Mouse (Mus musculus) MEL (cell line): ENCODE data around the gene Sptbn1. TPM values are rescaled to one million over a fixed set of nuclear protein-coding genes. Genes with fewer than 3 reads are reported as not detected.
"Not testable (repeated sequence)": the region's sequence is repeated elsewhere in the genome, so short reads cannot be mapped to it uniquely, and the experiment has no call there.

Experiments used
- DNase-seq: peaks from one replicate; pipeline ENCODE4 v3.0.0; 2011; ENCODE audit warnings: low read depth, low spot score
- H3K27ac ChIP-seq: 2 replicates; pipeline ENCODE4 v1.5.1; 2012; ENCODE audit warnings: low read depth, mild to moderate bottlenecking, control low read depth, low read length, moderate library complexity; ENCODE audit not compliant: control insufficient read depth
- H3K27me3 ChIP-seq, 2 experiments: fragments of 150-350 bp in 1 of 2; sonication (generic) in 1 of 2; 2 replicates each; pipeline ENCODE4 v1.6.1; 2012; ENCODE audit warnings: low read length in 2 of 2, mild to moderate bottlenecking in 2 of 2, improper control_type of control experiment in 1 of 2, moderate library complexity in 1 of 2; ENCODE audit not compliant: insufficient read depth in 2 of 2, control insufficient read depth in 1 of 2
- H3K36me3 ChIP-seq, 2 experiments: 2 replicates each; pipeline ENCODE4 v1.6.1; 2012 to 2014; ENCODE audit warnings: low read length in 2 of 2, improper control_type of control experiment in 1 of 2, inconsistent platforms in 1 of 2, mild to moderate bottlenecking in 1 of 2; ENCODE audit not compliant: insufficient read depth in 2 of 2, control insufficient read depth in 1 of 2
- H3K4me1 ChIP-seq, 2 experiments: fragments of 150-350 bp in 1 of 2; sonication (generic) in 1 of 2; 2 replicates each; pipeline ENCODE4 v1.6.1; 2012; ENCODE audit warnings: low read length in 2 of 2, improper control_type of control experiment in 1 of 2, mild to moderate bottlenecking in 1 of 2; ENCODE audit not compliant: insufficient read depth in 2 of 2, control insufficient read depth in 1 of 2
- H3K4me3 ChIP-seq, 2 experiments: fragments of 150-350 bp in 1 of 2; sonication (generic) in 1 of 2; 2 replicates each; pipeline ENCODE4 v1.5.1; 2012; ENCODE audit warnings: low read depth in 2 of 2, low read length in 2 of 2, mild to moderate bottlenecking in 2 of 2, moderate library complexity in 2 of 2, control low read depth in 1 of 2, improper control_type of control experiment in 1 of 2; ENCODE audit not compliant: control insufficient read depth in 1 of 2, insufficient read depth in 1 of 2
- H3K79me2 ChIP-seq: 2 replicates; pipeline ENCODE4 v1.6.1; 2012; ENCODE audit warnings: mild to moderate bottlenecking, low read length, moderate library complexity; ENCODE audit not compliant: control insufficient read depth, poor library complexity, insufficient read depth
- H3K9ac ChIP-seq: 2 replicates; pipeline ENCODE4 v1.6.1; 2012; ENCODE audit warnings: low read depth, mild to moderate bottlenecking, control low read depth, low read length, moderate library complexity; ENCODE audit not compliant: control insufficient read depth, poor library complexity, severe bottlenecking
- H3K9me3 ChIP-seq: fragments of 150-350 bp; sonication (generic); replicated peaks from 2 replicates; pipeline ENCODE4 v1.6.1; 2012; ENCODE audit warnings: mild to moderate bottlenecking, low read length, improper control_type of control experiment, moderate library complexity; ENCODE audit not compliant: insufficient read depth
- EP300 ChIP-seq, 2 experiments: IDR thresholded peaks; 2 replicates each; pipeline ENCODE4 v1.6.1; 2011; ENCODE audit warnings: improper control_type of control experiment in 2 of 2, low read length in 2 of 2, low read depth in 1 of 2, mild to moderate bottlenecking in 1 of 2
- ETS1 ChIP-seq: IDR thresholded peaks from 2 replicates; pipeline ENCODE4 v1.6.1; 2012; ENCODE audit warnings: low read depth, mild to moderate bottlenecking, inconsistent platforms, low read length, improper control_type of control experiment, moderate library complexity
- GABPA ChIP-seq: IDR thresholded peaks from 2 replicates; pipeline ENCODE4 v1.6.1; 2012; ENCODE audit warnings: low read depth, mild to moderate bottlenecking, inconsistent platforms, low read length, improper control_type of control experiment, moderate library complexity
- GATA1 ChIP-seq: IDR thresholded peaks from 2 replicates; pipeline ENCODE4 v1.6.1; 2011; ENCODE audit warnings: low read depth, low read length, improper control_type of control experiment
- MAX ChIP-seq: IDR thresholded peaks from 2 replicates; pipeline ENCODE4 v1.6.1; 2011; ENCODE audit warnings: low read length, improper control_type of control experiment
- MAZ ChIP-seq: IDR thresholded peaks from 2 replicates; pipeline ENCODE4 v1.6.1; 2012; ENCODE audit warnings: low read depth, mild to moderate bottlenecking, inconsistent platforms, low read length, improper control_type of control experiment
- MEF2A ChIP-seq: IDR thresholded peaks from 2 replicates; pipeline ENCODE4 v1.6.1; 2014; ENCODE audit warnings: low read depth, mild to moderate bottlenecking, inconsistent platforms, low read length, improper control_type of control experiment; ENCODE audit not compliant: poor library complexity, insufficient replicate concordance, severe bottlenecking; ENCODE audit errors: extremely low read depth
- MXI1 ChIP-seq: IDR thresholded peaks from 2 replicates; pipeline ENCODE4 v1.6.1; 2011; ENCODE audit warnings: mild to moderate bottlenecking, low read depth, low read length, improper control_type of control experiment
- POLR2AphosphoS2 ChIP-seq: IDR thresholded peaks from 2 replicates; pipeline ENCODE4 v1.6.1; 2011; ENCODE audit warnings: low read length, improper control_type of control experiment
- RCOR1 ChIP-seq: IDR thresholded peaks from 2 replicates; pipeline ENCODE4 v1.6.1; 2012; ENCODE audit warnings: low read depth, mild to moderate bottlenecking, inconsistent platforms, low read length, improper control_type of control experiment
- SMC3 ChIP-seq: IDR thresholded peaks from 2 replicates; pipeline ENCODE4 v1.6.1; 2011; ENCODE audit warnings: low read depth, low read length, improper control_type of control experiment
- TAL1 ChIP-seq: IDR thresholded peaks from 2 replicates; pipeline ENCODE4 v1.6.1; 2012; ENCODE audit warnings: mild to moderate bottlenecking, inconsistent platforms, low read length, moderate library complexity, mixed read lengths
- TCF12 ChIP-seq: IDR thresholded peaks from 2 replicates; pipeline ENCODE4 v1.6.1; 2014; ENCODE audit warnings: low read depth, mild to moderate bottlenecking, inconsistent platforms, low read length, improper control_type of control experiment, moderate library complexity
- USF2 ChIP-seq, 2 experiments: IDR thresholded peaks; 2 replicates each; pipeline ENCODE4 v1.6.1; 2011 to 2012; ENCODE audit warnings: improper control_type of control experiment in 2 of 2, low read length in 2 of 2, borderline replicate concordance in 1 of 2, inconsistent platforms in 1 of 2, low read depth in 1 of 2, mild to moderate bottlenecking in 1 of 2; ENCODE audit not compliant: insufficient read depth in 1 of 2
- polyA plus RNA-seq, 2 experiments: library from polyadenylated mRNA; stranded (reverse) in 1 of 2; unstranded in 1 of 2; fragments of >175 nt in 1 of 2; fragments of >200 nt in 1 of 2; gene quantifications; 2 replicates each; pipeline versions ENCODE4 v1.2.1 to v1.2.4; 2012; ENCODE audit warnings: low replicate concordance in 2 of 2, low read depth in 1 of 2; ENCODE audit not compliant: insufficient read length in 2 of 2, insufficient read depth in 1 of 2, missing spikeins in 1 of 2
- total RNA-seq: library from RNA; depleted of rRNA; stranded (reverse); fragments of 300-350 nt; gene quantifications from 2 replicates; pipeline ENCODE4 v1.2.3, GENCODE M21; 2012

The Sptbn1 gene
- total and polyA plus RNA-seq, 3 experiments: 14.6 to 20.2 TPM; not detected in 1

GRCm38 (mm10) chr11:30256491-30256890 is 11.5 kb downstream of the Sptbn1 start:
- Histone ChIP-seq H3K4me1 (peaks cover 0 to 1% of the 10 kb centered on the region in 2 experiments; a peak in 1 of 4 replicates), H3K4me3 (no peak overlapping the region)

GRCm38 (mm10) chr11:30255211-30255610 is 12.8 kb downstream of the Sptbn1 start:
- H3K4me1 ChIP-seq, H3K4me3 ChIP-seq, H3K27ac ChIP-seq, DNase-seq, H3K27me3 ChIP-seq, H3K79me2 ChIP-seq, H3K9ac ChIP-seq, H3K9me3 ChIP-seq, H3K36me3 ChIP-seq: not testable (repeated sequence)

More at GRCm38 (mm10) chr11:30256491-30256890, 11.5 kb downstream of the Sptbn1 start:
- TF ChIP-seq MAX: no peak
- no peak overlapping the region for H3K27ac ChIP-seq
- no peaks in the 10 kb centered on the region for H3K79me2 ChIP-seq
- H3K9ac ChIP-seq: no peak overlapping the region
- no peaks in the 10 kb centered on the region for H3K9me3 ChIP-seq
- no peak for DNase-seq
- H3K36me3 ChIP-seq: no peaks in the 10 kb centered on the region
- no peaks in the 10 kb centered on the region for H3K27me3 ChIP-seq

- no peaks in the 10 kb centered on the region for H3K27me3 ChIP-seq
- no peaks in the 10 kb centered on the region for H3K9me3 ChIP-seq
- TF ChIP-seq TCF12 (peak; percentile 79), USF2 (IDR thresholded peaks at IDR 0.05; ENCODE audit: borderline replicate concordance in 1 of 2, insufficient read depth in 1 of 2, low read depth in 1 of 2, low read length in 2 of 2) (no peak), MAZ (no peak), ETS1 (0 out of 2 replicates have a peak, but pooled peaks have one; percentile 37), SMC3 (no peak), MEF2A (no peak), GABPA (no peak), RCOR1 (0 out of 2 replicates have a peak, but pooled peaks have one; percentile 22), TAL1 (peak; percentile 81), MXI1 (no peak), GATA1 (peak; percentile 69), EP300 (IDR thresholded peaks at IDR 0.05; ENCODE audit: low read depth in 1 of 2, low read length in 2 of 2) (peak; percentile 55 to 67), POLR2AphosphoS2 (no peak)
- TF ChIP-seq, all 39 proteins: peak for 6
- Histone ChIP-seq H3K9ac (no peak overlapping the region), H3K4me1 (peaks cover 0 to 12% of the 10 kb centered on the region in 2 experiments; a peak in 3 of 4 replicates), H3K79me2 (no peaks in the 10 kb centered on the region), H3K4me3 (peak overlapping the region in 1 of 2 experiments; percentile 19; a peak in 1 of 4 replicates), H3K36me3 (peaks cover 0 to 12% of the 10 kb centered on the region in 2 experiments; a peak in 2 of 4 replicates), H3K27ac (peak overlapping the region; percentile 30)
- DNase-seq: peak; percentile 78
Observed at GRCm38 (mm10) chr11:30251294-30251904, 16.6 kb downstream of the Sptbn1 start.
